Mouse (Mus musculus): Measurements from ENCODE around the gene Fbxo46. TPM values are rescaled to one million over a fixed set of nuclear protein-coding genes. Genes with fewer than 3 reads are reported as not detected.
"Not testable (repeated sequence)": the region's sequence is repeated elsewhere in the genome, so short reads cannot be mapped to it uniquely, and the experiment has no call there.

Gene Fbxo46
- total RNA-seq (2015) = 1.5 and 1.9 TPM in 2 replicates
- total RNA-seq (2017) = 6.5 and 6.9 TPM in 2 replicates

GRCm38 (mm10) chr7:19119631-19120429 is at the start of gene Fbxo46:
Gene Fbxo46 (plus strand): TSS chr7:19119859.
- ATAC-seq (ENCODE audit: poor library complexity, severe bottlenecking) = peak; percentile 99

- ATAC-seq (ENCODE audit: poor library complexity, severe bottlenecking) = not testable (repeated sequence)
These were observed 48.6 kb upstream of the Fbxo46 start for GRCm38 (mm10) chr7:19071024-19071423.

DNA sequence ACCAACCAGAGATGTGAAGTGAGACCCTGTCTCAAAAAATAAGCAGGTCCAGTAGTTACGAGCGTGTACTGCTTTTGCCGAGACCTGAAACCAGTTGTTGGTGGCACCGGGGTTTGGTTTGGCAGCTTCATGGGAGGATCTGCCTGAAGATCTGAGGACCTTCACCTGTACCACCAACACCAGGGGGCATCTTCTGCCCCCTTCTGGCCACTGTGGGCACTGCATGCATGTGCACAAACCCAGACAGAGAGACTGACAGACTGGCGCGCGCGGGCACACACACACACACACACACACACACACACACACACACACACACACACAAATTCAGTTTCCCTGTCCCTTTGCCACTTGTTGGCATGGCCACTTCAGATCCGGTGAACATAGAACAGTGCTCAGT is 46.2 kb upstream of the Fbxo46 start:
- ATAC-seq (ENCODE audit: poor library complexity, severe bottlenecking) = no peak

DNA sequence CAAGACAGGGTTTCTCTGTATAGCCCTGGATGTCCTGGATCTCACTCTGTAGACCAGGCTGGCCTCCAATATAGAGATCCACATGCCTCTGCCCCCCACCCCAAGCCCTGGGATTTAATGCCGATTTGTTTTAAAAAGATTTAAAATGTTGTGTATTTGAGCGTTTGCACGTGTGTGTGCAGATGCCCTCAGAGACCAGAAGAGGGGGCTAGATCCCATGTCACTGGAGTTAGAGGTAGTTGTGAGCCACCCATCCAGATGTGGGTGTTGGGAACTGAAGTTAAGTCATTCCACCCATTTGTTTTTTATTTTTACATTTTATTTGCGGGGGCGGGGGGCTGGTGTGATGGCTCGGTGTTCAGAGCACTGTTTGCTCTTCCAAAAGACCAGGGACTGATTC is 45.2 kb upstream of the Fbxo46 start:
- ATAC-seq (ENCODE audit: poor library complexity, severe bottlenecking) = no peak

DNA sequence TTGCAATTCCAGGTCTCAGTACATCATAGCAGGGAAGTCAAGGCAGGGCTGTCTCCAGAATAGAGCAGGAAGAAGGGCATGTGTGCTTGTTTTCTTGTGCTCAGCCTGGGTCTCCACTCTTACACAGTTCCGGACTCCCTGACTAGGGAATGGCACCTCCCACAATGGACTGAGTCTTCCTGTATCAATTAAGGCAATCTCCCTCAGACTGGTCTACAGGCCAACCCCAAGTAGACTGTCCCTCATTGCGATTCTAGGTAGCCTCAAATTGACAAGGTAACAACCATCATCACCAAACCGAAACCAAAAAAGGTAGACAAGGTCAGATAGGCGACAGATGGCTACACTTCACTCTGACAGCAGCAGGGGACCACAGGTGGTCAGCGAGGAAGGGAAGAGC is 44.4 kb upstream of the Fbxo46 start:
- ATAC-seq (ENCODE audit: poor library complexity, severe bottlenecking) = no peak

DNA sequence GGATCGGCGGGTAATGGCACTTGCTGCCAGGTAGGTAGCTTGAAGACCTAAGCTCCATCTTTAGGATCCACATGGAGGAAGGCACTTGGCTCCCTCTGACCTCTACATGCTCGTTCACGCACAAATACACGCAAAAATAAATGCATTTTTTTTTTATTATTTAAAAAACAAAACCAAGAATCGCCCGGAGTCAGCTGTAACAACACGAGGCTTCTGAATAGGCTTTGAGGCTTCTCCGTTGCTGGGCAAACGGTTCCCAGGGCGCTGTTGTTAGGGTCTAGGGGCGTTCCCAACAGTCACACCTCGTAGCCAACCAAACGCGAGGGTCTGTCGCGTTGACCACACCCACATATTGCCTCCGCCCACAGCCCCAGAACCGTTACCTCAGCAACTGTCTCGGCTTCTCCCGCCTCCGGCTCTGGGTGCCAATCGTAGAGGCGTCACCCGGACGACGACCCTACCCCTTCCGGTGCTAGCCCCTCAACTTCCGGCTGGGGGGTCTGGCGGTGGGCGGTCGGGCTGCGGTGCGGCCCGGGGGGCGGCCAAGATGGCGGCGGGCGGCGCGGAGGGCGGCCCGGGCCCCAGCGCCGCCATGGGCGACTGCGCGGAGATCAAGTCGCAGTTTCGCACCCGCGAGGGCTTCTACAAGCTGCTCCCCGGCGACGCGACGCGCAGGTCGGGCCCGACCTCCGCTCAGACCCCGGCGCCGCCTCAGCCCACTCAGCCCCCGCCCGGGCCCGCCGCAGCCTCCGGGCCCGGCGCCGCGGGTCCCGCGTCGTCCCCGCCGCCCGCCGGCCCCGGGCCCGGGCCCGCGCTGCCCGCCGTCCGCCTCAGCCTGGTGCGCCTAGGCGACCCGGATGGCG is 43.7 kb upstream of the Fbxo46 start, which contains the start of gene Dmwd:
Dmwd (plus strand) TSS at position 505 of the 863 bp plus-strand sequence.
- peak; percentile 71 for ATAC-seq (ENCODE audit: poor library complexity, severe bottlenecking)

- no peak for ATAC-seq (ENCODE audit: poor library complexity, severe bottlenecking)
These were observed 43.1 kb upstream of the Fbxo46 start for GRCm38 (mm10) chr7:19076586-19076991.

GRCm38 (mm10) chr7:19077761-19078160 is 41.9 kb upstream of the Fbxo46 start:
- peak; percentile 90 for ATAC-seq (ENCODE audit: poor library complexity, severe bottlenecking)

DNA sequence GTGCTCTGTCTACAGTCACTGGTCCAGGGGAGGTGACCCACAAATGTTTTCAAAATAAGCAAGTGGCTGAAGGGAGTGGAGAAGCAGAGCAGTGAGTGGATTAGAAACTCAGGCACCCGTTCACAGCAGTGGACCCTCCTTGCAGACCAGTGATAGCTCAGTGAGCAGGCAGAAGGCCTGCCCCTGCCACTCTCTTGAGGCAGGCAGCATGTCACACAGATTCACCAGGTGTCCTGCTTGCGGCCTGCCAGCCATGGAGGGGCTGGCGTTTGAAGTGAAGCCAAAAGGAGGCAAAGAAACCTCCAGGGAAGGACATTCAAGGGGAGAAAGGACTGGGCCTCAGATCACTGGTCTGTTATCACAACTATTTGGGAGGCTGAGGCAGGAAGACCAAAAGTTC is 40.9 kb upstream of the Fbxo46 start:
- ATAC-seq (ENCODE audit: poor library complexity, severe bottlenecking) = no peak

GRCm38 (mm10) chr7:19080451-19080950 is 39.2 kb upstream of the Fbxo46 start:
- ATAC-seq (ENCODE audit: poor library complexity, severe bottlenecking) = no peak

DNA sequence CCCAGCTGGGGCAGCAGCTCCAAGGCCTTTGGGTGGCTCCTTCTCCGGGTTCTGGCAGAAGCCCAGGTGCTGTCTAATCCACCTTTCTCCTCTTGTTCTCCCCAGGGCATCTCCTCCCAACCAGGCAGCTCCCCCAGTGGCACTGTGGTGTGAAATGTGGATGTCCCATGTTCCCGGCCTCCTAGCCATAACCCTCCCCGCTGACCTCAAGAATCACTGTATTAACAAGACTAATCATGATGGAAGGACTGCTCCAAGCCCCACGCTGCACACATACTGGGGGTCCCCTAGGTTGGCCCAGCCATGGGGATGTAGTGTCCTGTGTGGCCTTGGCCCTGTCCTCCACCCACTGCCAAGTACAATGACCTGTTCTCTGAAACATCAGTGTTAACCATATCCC is 37.5 kb upstream of the Fbxo46 start:
- no peak for ATAC-seq (ENCODE audit: poor library complexity, severe bottlenecking)

- ATAC-seq (ENCODE audit: poor library complexity, severe bottlenecking) = no peak
These were observed 36.6 kb upstream of the Fbxo46 start for GRCm38 (mm10) chr7:19083096-19083495.

GRCm38 (mm10) chr7:19083701-19084100 is 36.0 kb upstream of the Fbxo46 start, which contains the start of gene Dmpk:
Gene Dmpk (plus strand): TSS chr7:19083849.
- ATAC-seq (ENCODE audit: poor library complexity, severe bottlenecking) = no peak

GRCm38 (mm10) chr7:19084277-19084771 is 35.3 kb upstream of the Fbxo46 start:
- ATAC-seq (ENCODE audit: poor library complexity, severe bottlenecking) = peak; percentile 84

DNA sequence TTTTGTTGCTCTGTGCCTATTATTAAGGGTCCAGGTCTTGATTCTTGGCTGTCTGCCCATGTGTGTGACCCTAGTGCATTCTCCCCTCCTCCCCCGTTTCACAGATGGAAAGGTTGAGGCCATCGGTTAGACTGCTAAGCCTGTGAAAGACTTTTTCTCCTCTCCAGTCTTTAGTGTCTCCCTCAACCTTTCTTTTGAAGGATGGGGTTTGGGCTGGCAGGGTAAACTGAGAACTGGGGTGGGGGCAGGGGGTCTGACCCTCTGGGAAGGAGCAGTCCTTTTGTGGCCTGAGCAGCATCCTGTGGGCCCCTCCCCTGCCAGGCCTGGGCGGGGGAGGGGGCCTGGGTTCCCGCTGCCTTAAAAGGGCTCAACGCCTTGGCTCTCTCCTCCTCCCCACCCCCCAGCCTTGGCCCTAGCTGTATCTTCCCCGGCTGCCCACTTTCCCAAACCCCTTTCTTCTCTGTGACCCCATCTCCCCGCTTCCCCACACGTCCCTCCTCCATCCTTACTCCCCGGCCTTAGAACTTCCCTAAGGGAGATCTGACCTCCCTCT is 34.7 kb upstream of the Fbxo46 start:
- no peak for ATAC-seq (ENCODE audit: poor library complexity, severe bottlenecking)

DNA sequence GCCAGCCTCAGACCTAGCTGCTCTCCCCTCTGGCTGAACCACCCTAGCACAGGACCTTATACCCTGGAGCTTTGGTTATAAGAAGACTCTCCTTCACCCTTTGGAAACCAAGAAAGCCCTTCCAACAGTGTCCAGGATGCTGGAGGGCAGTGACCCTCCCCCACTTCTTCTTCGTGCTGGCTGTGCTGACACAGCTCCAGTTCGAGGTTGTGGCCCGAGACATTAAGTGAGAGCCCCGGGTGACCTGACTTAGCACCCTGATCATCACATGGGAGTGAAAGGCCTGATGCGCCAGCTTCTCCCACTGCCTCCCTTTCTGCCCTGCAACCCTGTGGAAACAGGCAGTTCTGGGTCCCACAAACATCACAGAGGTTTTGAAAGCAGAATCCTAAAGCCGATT is 34.2 kb upstream of the Fbxo46 start:
- ATAC-seq (ENCODE audit: poor library complexity, severe bottlenecking) = no peak

DNA sequence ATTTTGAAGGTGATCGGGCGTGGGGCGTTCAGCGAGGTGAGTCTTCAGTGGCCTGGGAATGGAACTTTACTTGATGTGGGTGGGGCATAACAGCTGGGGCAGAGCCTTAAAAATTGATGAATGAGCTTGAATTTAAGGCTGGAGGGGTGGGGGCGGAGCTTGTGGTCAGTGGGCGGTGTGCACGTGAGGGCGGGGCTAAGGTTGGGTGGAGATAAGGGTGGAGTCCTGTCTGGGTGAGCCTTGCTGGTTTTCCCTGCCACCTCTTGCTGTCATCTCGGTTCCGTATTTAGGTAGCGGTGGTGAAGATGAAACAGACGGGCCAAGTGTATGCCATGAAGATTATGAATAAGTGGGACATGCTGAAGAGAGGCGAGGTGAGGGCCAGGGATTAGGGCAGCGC is 33.6 kb upstream of the Fbxo46 start:
- peak; percentile 70 for ATAC-seq (ENCODE audit: poor library complexity, severe bottlenecking)

DNA sequence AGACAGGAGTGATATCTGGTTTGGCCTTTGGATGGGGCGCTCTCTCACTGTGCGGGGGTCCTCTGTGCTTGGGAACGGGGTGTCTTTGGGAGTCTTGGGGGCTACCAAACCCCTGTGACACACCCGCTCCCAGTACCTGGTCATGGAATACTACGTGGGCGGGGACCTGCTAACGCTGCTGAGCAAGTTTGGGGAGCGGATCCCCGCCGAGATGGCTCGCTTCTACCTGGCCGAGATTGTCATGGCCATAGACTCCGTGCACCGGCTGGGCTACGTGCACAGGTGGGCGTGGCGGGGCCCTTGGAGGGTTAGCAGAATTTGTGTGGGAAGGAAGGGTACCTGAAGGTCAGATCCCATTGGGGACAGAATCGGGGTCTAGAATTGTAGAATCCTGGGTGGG is 32.9 kb upstream of the Fbxo46 start:
- ATAC-seq (ENCODE audit: poor library complexity, severe bottlenecking) = no peak

GRCm38 (mm10) chr7:19088813-19089212 is 30.8 kb upstream of the Fbxo46 start:
- ATAC-seq (ENCODE audit: poor library complexity, severe bottlenecking) = peak; percentile 45

- no peak for ATAC-seq (ENCODE audit: poor library complexity, severe bottlenecking)
These were observed 27.7 kb upstream of the Fbxo46 start for GRCm38 (mm10) chr7:19091913-19092312.

Measured in megakaryocyte, adult 5-6 weeks (primary cell).